Mouse (Mus musculus) olfactory bulb, adult 2 months (tissue): ENCODE measurements at regions not wholly inside any gene's neighbourhood (a gene's known extent, or its start where the extent isn't known, plus 50 kb on each side); places are given as distances from the start of the nearest gene placed in this dataset.

Source experiments
- CTCF ChIP-seq: fragments of 200-500 bp; IDR thresholded peaks from 2 replicates; pipeline ENCODE4 v1.5.1; 2012; ENCODE audit warnings: low read depth, mild to moderate bottlenecking, low read length, moderate library complexity; ENCODE audit not compliant: insufficient read depth
- POLR2A ChIP-seq: fragments of 200-500 bp; IDR thresholded peaks from 2 replicates; pipeline ENCODE4 v1.6.1; 2012; ENCODE audit warnings: mild to moderate bottlenecking, low read depth, low read length, moderate library complexity; ENCODE audit not compliant: insufficient read depth

- TF ChIP-seq CTCF, result no peak
- no peak for TF ChIP-seq POLR2A
Measured at GRCm38 (mm10) chr7:68582540-68583325, 166.3 kb downstream of the Arrdc4 start.
